Mouse (Mus musculus): ENCODE measurements around the gene Zfp260. TPM values are rescaled to one million over a fixed set of nuclear protein-coding genes. Genes with fewer than 3 reads are reported as not detected.

Zfp260 gene
- polyA plus RNA-seq, 1 experiment from 2014 or later, result 88.6 TPM

DNA sequence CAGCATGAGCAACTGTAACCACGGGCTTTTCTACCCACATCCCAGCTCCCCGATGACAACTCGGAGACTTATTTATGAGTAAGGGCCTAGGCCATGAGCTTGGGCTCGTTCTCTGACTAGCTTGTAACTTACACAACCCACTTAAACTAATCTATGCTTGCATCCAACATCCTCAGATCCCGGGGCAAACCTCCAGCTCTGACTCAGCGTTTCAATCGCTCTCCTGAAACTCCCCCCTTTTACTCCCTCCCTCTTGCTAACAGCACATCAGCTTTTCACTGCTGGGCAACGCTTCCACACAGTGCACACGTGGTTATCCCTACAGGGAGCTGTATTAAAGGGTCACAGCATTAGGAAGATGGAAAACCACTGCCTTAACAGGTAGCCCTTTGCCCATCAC is 8.1 kb upstream of the Zfp260 start:
- 94% methylated on average over 9 of the region's 9 CpGs for WGBS
- no peak for ATAC-seq (ENCODE audit: low FRiP score)

DNA sequence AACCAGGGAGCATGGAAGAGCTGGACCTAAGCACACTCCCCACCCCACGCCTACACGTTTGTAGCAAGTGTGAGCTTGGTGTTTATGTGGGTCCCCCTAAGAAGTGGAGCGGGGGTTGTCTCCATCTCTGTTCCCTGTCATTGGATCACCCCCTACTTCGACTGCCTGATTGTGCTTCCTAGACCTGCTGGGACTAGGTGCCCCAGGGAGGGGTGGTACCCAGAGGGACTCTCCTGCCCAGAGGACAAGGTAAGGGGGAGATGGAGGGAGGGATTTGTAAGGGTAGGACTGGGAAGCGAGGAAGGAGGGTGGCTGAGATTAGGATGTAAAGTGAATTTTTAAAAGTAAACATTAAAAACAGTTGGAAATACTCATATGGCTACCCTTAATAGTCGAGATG is 5.2 kb upstream of the Zfp260 start:
- Histone ChIP-seq H3K4me2 (replicated peaks) (peak overlapping the region; percentile 67), H3K4me1 (replicated peaks; ENCODE audit: control insufficient read depth, insufficient read depth, low read length) (peaks cover 25% of the 10 kb centered on the region), H3K4me3 (replicated peaks; ENCODE audit: low read length) (peak overlapping the region; percentile 58), H3K9ac (peak overlapping the region; percentile 67), H3K36me3 (replicated peaks; ENCODE audit: control insufficient read depth, insufficient read depth) (peaks cover 25% of the 10 kb centered on the region), H3K27me3 (ENCODE audit: control insufficient read depth, insufficient read depth, low read length) (no peaks in the 10 kb centered on the region), H3K9me3 (ENCODE audit: control insufficient read depth, low read length) (no peaks in the 10 kb centered on the region), H3K27ac (no peak overlapping the region)
- 17% methylated on average over 6 of the region's 6 CpGs for WGBS
- DNase-seq (ENCODE audit: low spot score) (no peak), ATAC-seq (ENCODE audit: low FRiP score) (no peak)

More for the DNA sequence above, 8.1 kb upstream of the Zfp260 start:
- Histone ChIP-seq H3K4me2 (replicated peaks) (no peak overlapping the region), H3K27ac (no peak overlapping the region), H3K4me1 (replicated peaks; ENCODE audit: control insufficient read depth, insufficient read depth, low read length) (peaks cover 20% of the 10 kb centered on the region), H3K27me3 (ENCODE audit: control insufficient read depth, insufficient read depth, low read length) (no peaks in the 10 kb centered on the region), H3K36me3 (replicated peaks; ENCODE audit: control insufficient read depth, insufficient read depth) (peaks cover 51% of the 10 kb centered on the region), H3K9me3 (ENCODE audit: control insufficient read depth, low read length) (no peaks in the 10 kb centered on the region), H3K9ac (no peak overlapping the region), H3K4me3 (replicated peaks; ENCODE audit: low read length) (no peak overlapping the region)
- DNase-seq (ENCODE audit: low spot score), result no peak

DNA sequence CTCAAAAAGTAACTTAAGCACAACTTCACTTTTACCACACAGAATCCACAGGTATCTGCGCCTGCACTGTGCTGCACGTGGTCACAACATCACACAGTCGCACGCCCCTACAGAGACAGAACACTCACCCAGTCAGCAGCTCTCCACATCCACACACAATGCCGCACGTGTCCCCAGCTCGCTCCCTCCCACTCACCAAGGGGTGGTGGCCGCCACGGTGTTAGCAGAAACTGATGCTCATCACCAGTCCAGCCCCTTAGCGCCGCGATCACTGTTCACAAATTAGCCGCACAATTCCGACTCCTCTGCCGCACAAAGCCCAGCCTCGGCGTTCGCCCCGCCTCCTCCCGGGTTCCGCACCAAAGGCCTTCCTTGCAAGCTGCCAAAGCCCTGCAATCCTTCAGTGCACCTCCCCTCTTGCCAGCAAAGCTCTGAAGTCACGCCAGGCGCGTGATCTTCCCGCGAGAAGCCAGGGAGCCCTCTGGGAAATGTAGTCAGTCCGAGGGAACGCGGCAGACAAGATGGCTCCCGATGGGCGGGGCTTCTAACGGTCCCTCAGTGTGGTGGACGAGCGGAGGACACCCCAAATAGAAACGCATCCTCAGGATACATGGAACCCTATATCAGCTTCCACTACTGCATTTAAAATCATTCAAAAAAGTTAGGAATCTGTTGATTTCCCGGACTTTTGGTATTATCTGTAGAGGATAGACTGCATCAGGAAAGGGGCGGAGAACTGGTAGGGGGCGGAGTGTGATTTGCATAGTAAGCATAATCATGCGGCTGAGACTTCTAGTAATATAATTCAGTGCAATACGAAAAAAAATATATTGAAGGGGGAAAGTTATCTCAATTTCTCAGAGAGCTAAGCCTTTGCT is 4.2 kb upstream of the Zfp260 start, which contains the start of the genes Gm26920 and Zfp566:
Gene Gm26920 (minus strand): TSS at position 319 of the 878 bp plus-strand sequence.
Gene Zfp566 (minus strand): TSS at position 436 of the 878 bp plus-strand sequence.
- WGBS, result under 1% methylated on average over 40 of the region's 40 CpGs
- DNase-seq (ENCODE audit: low spot score), result peak; percentile 99
- Histone ChIP-seq H3K27ac (peak within 1 kb of the TSS; percentile 80), H3K36me3 (replicated peaks; ENCODE audit: control insufficient read depth, insufficient read depth) (peaks cover 16% of the 10 kb centered on the region), H3K27me3 (ENCODE audit: control insufficient read depth, insufficient read depth, low read length) (no peaks in the 10 kb centered on the region), H3K4me3 (replicated peaks; ENCODE audit: low read length) (peak within 1 kb of the TSS; percentile 58), H3K9ac (peak within 1 kb of the TSS; percentile 67), H3K4me2 (replicated peaks) (peak within 1 kb of the TSS; percentile 67), H3K9me3 (ENCODE audit: control insufficient read depth, low read length) (no peaks in the 10 kb centered on the region), H3K4me1 (replicated peaks; ENCODE audit: control insufficient read depth, insufficient read depth, low read length) (peaks cover 25% of the 10 kb centered on the region)
- peak; percentile 93 for ATAC-seq (ENCODE audit: low FRiP score)

DNA sequence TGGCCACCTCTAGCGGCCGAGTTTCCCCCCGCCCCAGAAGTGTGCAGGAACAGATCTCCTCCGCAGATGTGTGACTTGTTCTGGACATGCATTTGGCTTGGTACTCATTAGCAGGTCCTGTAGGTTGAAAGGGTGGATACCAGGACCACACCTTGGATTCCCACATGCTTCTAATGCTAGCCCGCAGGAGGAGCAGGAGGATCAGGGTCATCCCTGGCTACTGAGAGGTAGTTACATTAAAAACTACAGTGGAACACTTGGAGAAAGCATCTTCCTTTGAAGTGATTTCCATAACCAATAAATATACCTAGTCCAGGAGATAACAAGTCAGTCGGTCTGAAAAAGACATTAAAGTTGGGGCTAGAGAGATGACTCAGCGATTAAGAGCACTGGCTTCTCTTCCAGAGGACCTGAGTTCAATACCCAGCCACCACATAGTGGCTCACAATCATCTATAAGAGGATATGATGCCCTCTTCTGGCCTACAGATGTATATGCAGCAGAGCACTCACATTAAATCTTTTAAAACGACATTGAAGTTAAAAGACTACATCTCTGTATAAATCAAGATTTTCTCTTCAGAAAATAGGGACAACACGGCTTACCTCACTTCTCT is 3.5 kb upstream of the Zfp260 start:
- Histone ChIP-seq H3K9ac (peak overlapping the region; percentile 67), H3K4me1 (replicated peaks; ENCODE audit: control insufficient read depth, insufficient read depth, low read length) (peaks cover 29% of the 10 kb centered on the region), H3K27ac (peak overlapping the region; percentile 80), H3K4me3 (replicated peaks; ENCODE audit: low read length) (peak overlapping the region; percentile 58), H3K27me3 (ENCODE audit: control insufficient read depth, insufficient read depth, low read length) (no peaks in the 10 kb centered on the region), H3K9me3 (ENCODE audit: control insufficient read depth, low read length) (no peaks in the 10 kb centered on the region), H3K4me2 (replicated peaks) (peak overlapping the region; percentile 67), H3K36me3 (replicated peaks; ENCODE audit: control insufficient read depth, insufficient read depth) (peaks cover 9% of the 10 kb centered on the region)
- DNase-seq (ENCODE audit: low spot score), result peak; percentile 65
- WGBS, result 7% methylated on average over 9 of the region's 9 CpGs
- ATAC-seq (ENCODE audit: low FRiP score), result no peak

DNA sequence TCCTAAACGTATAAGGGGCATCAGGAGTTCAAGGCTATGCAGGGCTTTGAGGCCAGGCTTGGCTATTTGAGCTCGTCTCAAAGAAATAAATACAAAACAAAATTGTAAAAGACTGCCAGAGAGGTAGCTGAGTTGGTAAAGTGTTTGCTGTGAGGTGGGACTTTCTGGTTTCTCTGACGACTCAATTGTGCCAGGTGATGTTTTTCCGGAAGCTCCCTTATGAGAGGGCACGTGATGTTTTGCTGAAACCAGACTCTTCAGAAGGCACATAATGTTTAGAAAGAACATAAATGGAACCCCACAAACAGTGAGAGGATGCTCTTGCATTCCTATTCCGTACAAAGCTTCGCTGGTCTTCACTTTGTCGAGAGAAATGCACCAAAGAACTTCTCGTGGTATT is 1.9 kb upstream of the Zfp260 start:
- Histone ChIP-seq H3K27ac (no peak overlapping the region), H3K4me3 (replicated peaks; ENCODE audit: low read length) (no peak overlapping the region), H3K9me3 (ENCODE audit: control insufficient read depth, low read length) (no peaks in the 10 kb centered on the region), H3K36me3 (replicated peaks; ENCODE audit: control insufficient read depth, insufficient read depth) (no peaks in the 10 kb centered on the region), H3K4me2 (replicated peaks) (no peak overlapping the region), H3K4me1 (replicated peaks; ENCODE audit: control insufficient read depth, insufficient read depth, low read length) (peaks cover 38% of the 10 kb centered on the region), H3K9ac (no peak overlapping the region), H3K27me3 (ENCODE audit: control insufficient read depth, insufficient read depth, low read length) (no peaks in the 10 kb centered on the region)
- WGBS, result 79% methylated on average over 9 of the region's 9 CpGs
- DNase-seq (ENCODE audit: low spot score) (no peak), ATAC-seq (ENCODE audit: low FRiP score) (no peak)

DNA sequence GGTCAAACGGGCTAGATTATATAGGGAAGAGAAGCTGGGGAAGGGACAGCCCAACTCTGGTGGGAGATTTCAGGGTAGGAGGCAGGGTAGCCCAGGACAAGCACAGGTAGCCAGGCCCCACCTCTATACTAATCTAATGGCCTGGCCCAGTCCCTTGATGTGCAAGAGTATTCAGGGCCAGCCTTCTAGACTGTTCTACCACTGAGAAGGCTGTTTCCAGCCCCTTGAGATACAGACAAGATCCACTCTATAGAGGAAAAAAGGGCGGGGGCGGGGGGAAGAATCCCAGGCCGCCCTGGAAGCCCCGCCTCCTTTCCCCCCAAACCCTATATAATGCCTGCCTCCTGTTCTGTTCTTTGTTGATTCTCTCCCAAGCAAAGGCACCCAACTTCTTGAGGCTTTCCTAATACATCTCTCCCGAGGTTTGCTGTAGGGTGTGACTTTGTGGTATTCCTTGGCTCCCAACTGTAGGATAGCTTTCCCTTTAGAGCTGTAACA is 610 bp upstream of the Zfp260 start:
- WGBS, result 75% methylated on average over 6 of the region's 6 CpGs
- Histone ChIP-seq H3K4me1 (replicated peaks; ENCODE audit: control insufficient read depth, insufficient read depth, low read length) (peaks cover 29% of the 10 kb centered on the region), H3K4me2 (replicated peaks) (peak overlapping the region; percentile 88), H3K36me3 (replicated peaks; ENCODE audit: control insufficient read depth, insufficient read depth) (no peaks in the 10 kb centered on the region), H3K9ac (0 out of 2 replicates have a peak overlapping the region, but pooled peaks have one; percentile 26), H3K4me3 (replicated peaks; ENCODE audit: low read length) (peak overlapping the region; percentile 63), H3K27ac (0 out of 2 replicates have a peak overlapping the region, but pooled peaks have one; percentile 98), H3K9me3 (ENCODE audit: control insufficient read depth, low read length) (no peaks in the 10 kb centered on the region), H3K27me3 (ENCODE audit: control insufficient read depth, insufficient read depth, low read length) (no peaks in the 10 kb centered on the region)
- ATAC-seq (ENCODE audit: low FRiP score) (no peak), DNase-seq (ENCODE audit: low spot score) (no peak)

DNA sequence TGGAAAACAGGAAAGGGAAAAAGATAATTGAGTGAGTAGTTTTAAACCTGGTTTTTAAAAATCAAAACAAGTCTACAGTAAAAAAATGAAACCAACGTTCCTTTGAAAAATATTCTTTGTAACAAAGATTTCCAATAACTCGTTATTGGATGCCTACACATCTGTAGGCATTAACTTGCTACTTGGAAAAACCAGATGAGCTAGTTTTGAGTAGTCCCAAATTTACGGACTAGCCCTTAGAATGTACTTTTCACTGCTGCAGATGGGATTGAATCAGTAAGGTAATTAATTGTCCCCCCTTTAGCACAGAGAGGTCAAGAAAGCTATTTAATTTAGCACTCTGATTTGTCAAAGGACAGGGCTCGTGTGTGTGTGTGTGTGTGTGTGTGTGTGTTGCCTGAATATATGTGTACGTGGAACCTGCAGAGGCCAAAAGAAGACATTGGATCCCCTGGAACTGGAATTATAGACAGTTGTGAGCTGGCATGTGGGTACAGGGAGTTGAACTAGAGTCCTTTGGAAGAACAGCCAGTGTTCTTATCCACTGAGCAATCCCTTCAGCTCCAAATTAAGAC is 1.1 kb downstream of the Zfp260 start:
- H3K4me3 ChIP-seq (replicated peaks; ENCODE audit: low read length), result peak overlapping the region; percentile 63
- H3K27me3 ChIP-seq (ENCODE audit: control insufficient read depth, insufficient read depth, low read length), result no peaks in the 10 kb centered on the region
- H3K36me3 ChIP-seq (replicated peaks; ENCODE audit: control insufficient read depth, insufficient read depth), result peaks cover 14% of the 10 kb centered on the region
- peak overlapping the region; percentile 98 for H3K27ac ChIP-seq
- peaks cover 23% of the 10 kb centered on the region for H3K4me1 ChIP-seq (replicated peaks; ENCODE audit: control insufficient read depth, insufficient read depth, low read length)
- no peaks in the 10 kb centered on the region for H3K9me3 ChIP-seq (ENCODE audit: control insufficient read depth, low read length)
- peak overlapping the region; percentile 88 for H3K4me2 ChIP-seq (replicated peaks)
- WGBS, result 4% methylated on average over 5 of the region's 5 CpGs
- no peak for ATAC-seq (ENCODE audit: low FRiP score)
- peak; percentile 31 for DNase-seq (ENCODE audit: low spot score)
- H3K9ac ChIP-seq, result peak overlapping the region; percentile 82

DNA sequence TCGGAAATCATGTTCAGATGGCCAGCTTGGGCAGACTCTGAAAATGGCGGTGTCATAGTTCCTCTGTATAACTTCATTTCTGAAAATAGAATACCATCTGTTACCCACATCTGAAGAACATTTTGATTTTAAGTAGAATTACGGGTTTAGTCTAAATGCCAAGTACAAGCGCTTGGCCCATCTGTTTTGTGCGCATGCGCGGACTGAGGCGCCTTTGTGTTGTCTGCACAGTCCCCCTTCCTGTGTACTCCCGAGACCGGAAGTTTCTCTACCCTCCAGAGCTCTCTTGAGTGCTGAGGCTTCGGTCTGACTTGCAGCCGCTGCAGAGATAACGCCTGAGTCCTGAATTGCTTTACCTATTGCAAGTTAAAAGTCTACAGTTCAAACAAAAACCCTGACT is 4.7 kb downstream of the Zfp260 start:
- peaks cover 19% of the 10 kb centered on the region for H3K9me3 ChIP-seq (ENCODE audit: control insufficient read depth, low read length)
- WGBS, result 95% methylated on average over 13 of the region's 13 CpGs
- no peak for ATAC-seq (ENCODE audit: low FRiP score)
- H3K4me2 ChIP-seq (replicated peaks), result no peak overlapping the region
- H3K4me1 ChIP-seq (replicated peaks; ENCODE audit: control insufficient read depth, insufficient read depth, low read length), result peaks cover 19% of the 10 kb centered on the region
- peaks cover 44% of the 10 kb centered on the region for H3K36me3 ChIP-seq (replicated peaks; ENCODE audit: control insufficient read depth, insufficient read depth)
- no peak overlapping the region for H3K27ac ChIP-seq
- no peak overlapping the region for H3K9ac ChIP-seq
- no peak for DNase-seq (ENCODE audit: low spot score)
- no peak overlapping the region for H3K4me3 ChIP-seq (replicated peaks; ENCODE audit: low read length)
- no peaks in the 10 kb centered on the region for H3K27me3 ChIP-seq (ENCODE audit: control insufficient read depth, insufficient read depth, low read length)

DNA sequence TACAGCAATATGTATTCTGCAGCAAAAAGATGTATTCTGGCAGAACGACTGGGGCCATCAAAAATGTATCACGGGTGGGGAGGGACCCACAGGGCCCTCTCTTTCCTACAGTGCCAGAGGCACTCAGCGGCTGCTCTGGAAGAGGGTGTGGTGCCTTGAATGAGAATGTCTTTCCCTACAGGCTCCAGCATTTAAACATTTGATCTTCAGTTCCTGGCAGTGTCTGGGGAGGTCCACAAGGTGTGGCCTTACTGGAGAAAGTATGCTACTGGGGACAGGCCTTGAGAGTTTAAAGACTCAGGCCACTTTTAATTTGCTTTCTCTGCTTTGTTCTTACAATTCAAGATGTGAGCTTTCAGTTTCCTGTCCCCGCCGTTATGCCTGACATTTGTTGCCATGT is 21.5 kb downstream of the Zfp260 start:
- Histone ChIP-seq H3K9ac (no peak overlapping the region), H3K4me1 (replicated peaks; ENCODE audit: control insufficient read depth, insufficient read depth, low read length) (no peaks in the 10 kb centered on the region), H3K27me3 (ENCODE audit: control insufficient read depth, insufficient read depth, low read length) (no peaks in the 10 kb centered on the region), H3K4me3 (replicated peaks; ENCODE audit: low read length) (no peak overlapping the region), H3K9me3 (ENCODE audit: control insufficient read depth, low read length) (0 out of 2 replicates have a peak, but pooled peaks cover 12% of the 10 kb centered on the region), H3K27ac (no peak overlapping the region), H3K4me2 (replicated peaks) (no peak overlapping the region), H3K36me3 (replicated peaks; ENCODE audit: control insufficient read depth, insufficient read depth) (no peaks in the 10 kb centered on the region)
- DNase-seq (ENCODE audit: low spot score) (no peak), ATAC-seq (ENCODE audit: low FRiP score) (no peak)
- 94% methylated on average over 5 of the region's 5 CpGs for WGBS
